Mouse (Mus musculus) hindbrain, embryonic 14.5 days (tissue): Measurements from ENCODE around the gene Pds5a. TPM values are rescaled to one million over a fixed set of nuclear protein-coding genes. Genes with fewer than 3 reads are reported as not detected.

ENCODE experiments used
- ATAC-seq: fragments of 200-750 bp; cut with Nextera tagmentation; 2 replicates; pipeline ENCODE4 v1.8.0; 2017; ENCODE audit warnings: moderate number of reproducible peaks, mild to moderate bottlenecking, moderate TSS enrichment, moderate library complexity; ENCODE audit not compliant: low FRiP score
- DNase-seq: peaks from one replicate; pipeline ENCODE4 v3.0.0-alpha.2; 2015; ENCODE audit warnings: low spot score
- H3K27ac ChIP-seq: fragments of 300-500 bp; sonication (generic); 2 replicates; pipeline ENCODE4 v1.5.1; 2014; ENCODE audit warnings: mild to moderate bottlenecking, moderate library complexity
- H3K27me3 ChIP-seq: fragments of 300-500 bp; sonication (generic); 2 replicates; pipeline ENCODE4 v1.6.1; 2014; ENCODE audit warnings: mild to moderate bottlenecking, low read length, mixed read lengths; ENCODE audit not compliant: control insufficient read depth, insufficient read depth
- H3K36me3 ChIP-seq: fragments of 300-500 bp; sonication (generic); replicated peaks from 2 replicates; pipeline ENCODE4 v1.6.1; 2014; ENCODE audit not compliant: control insufficient read depth, insufficient read depth
- H3K4me1 ChIP-seq: fragments of 300-500 bp; sonication (generic); replicated peaks from 2 replicates; pipeline ENCODE4 v1.6.1; 2014; ENCODE audit warnings: antibody characterized with exemption, low read length, mixed read lengths; ENCODE audit not compliant: control insufficient read depth, insufficient read depth
- H3K4me2 ChIP-seq: fragments of 300-500 bp; sonication (generic); replicated peaks from 2 replicates; pipeline ENCODE4 v1.6.1; 2014; ENCODE audit warnings: mild to moderate bottlenecking, moderate library complexity
- H3K4me3 ChIP-seq: fragments of 300-500 bp; sonication (generic); replicated peaks from 2 replicates; pipeline ENCODE4 v1.5.1; 2014; ENCODE audit warnings: mild to moderate bottlenecking, low read length
- H3K9ac ChIP-seq: fragments of 300-500 bp; sonication (generic); 2 replicates; pipeline ENCODE4 v1.6.1; 2014
- H3K9me3 ChIP-seq: fragments of 300-500 bp; sonication (generic); 2 replicates; pipeline ENCODE4 v1.6.1; 2016; ENCODE audit warnings: low read length; ENCODE audit not compliant: control insufficient read depth
- polyA plus RNA-seq: library from polyadenylated mRNA; unstranded; fragments of >200 nt; fragmentation: Nextera tagmentation; extraction: Ambion mirVana; gene quantifications from 2 replicates; pipeline ENCODE4 v1.2.1, GENCODE M21; 2014

The Pds5a gene
- polyA plus RNA-seq, 1 experiment from 2014 or later = 54.9 TPM

DNA sequence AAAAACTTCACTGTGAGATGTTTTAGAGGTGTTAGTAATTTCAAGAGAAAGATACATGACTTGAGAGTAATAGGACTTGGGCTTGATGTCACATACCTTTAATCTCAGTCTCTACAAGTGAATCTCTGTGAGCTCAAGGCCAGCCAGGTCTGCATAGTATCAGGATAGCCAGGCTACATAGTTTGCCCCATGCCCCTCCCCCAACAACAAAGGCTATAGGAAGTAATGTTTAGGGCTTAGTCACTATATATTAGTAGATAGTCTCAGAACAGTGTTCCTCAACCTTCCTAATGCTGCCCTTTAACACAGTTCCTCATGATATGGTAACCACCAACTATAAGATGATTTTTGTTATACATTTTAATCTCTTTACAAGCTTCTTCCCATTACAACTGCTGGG, 141.0 kb downstream of the Pds5a start:
- ATAC-seq (no peak), DNase-seq (no peak)
- no peak overlapping the region for H3K4me3 ChIP-seq
- no peak overlapping the region for H3K4me2 ChIP-seq
- no peaks in the 10 kb centered on the region for H3K4me1 ChIP-seq
- no peak overlapping the region for H3K27ac ChIP-seq
- no peaks in the 10 kb centered on the region for H3K27me3 ChIP-seq
- no peaks in the 10 kb centered on the region for H3K9me3 ChIP-seq
- H3K36me3 ChIP-seq = 0 out of 2 replicates have a peak, but pooled peaks cover 5% of the 10 kb centered on the region
- no peak overlapping the region for H3K9ac ChIP-seq

Other genes starting within 250 kb of the Pds5a start
- not detected in 2 replicates for gene Gm43552, start 205.4 kb downstream of the Pds5a start, polyA plus RNA-seq
- gene Smim14, start 161.1 kb downstream of the Pds5a start, polyA plus RNA-seq = 201 and 237 TPM in 2 replicates
- gene Ube2k, start 161.0 kb downstream of the Pds5a start, polyA plus RNA-seq = 153 and 159 TPM in 2 replicates
- 26.9 and 27.1 TPM in 2 replicates for gene N4bp2, start 65.2 kb upstream of the Pds5a start, polyA plus RNA-seq
- 0.52 TPM in 2 replicates for gene Rhoh, start 162.9 kb upstream of the Pds5a start, polyA plus RNA-seq
- not detected in 2 replicates for gene Chrna9, start 236.6 kb upstream of the Pds5a start, polyA plus RNA-seq